Mouse (Mus musculus) kidney, embryonic 16.5 days (tissue): ENCODE data around the gene Gstp2. TPM values are rescaled to one million over a fixed set of nuclear protein-coding genes. Genes with fewer than 3 reads are reported as not detected.
"Not testable (repeated sequence)": the region's sequence is repeated elsewhere in the genome, so short reads cannot be mapped to it uniquely, and the experiment has no call there.

Experiments used
- ATAC-seq: fragments of 200-750 bp; cut with Nextera tagmentation; 2 replicates; pipeline ENCODE4 v1.8.0; 2017; ENCODE audit warnings: moderate TSS enrichment; ENCODE audit not compliant: low FRiP score, low TSS enrichment
- H3K27ac ChIP-seq: fragments of 300-500 bp; sonication (generic); 2 replicates; pipeline ENCODE4 v1.5.1; 2014; ENCODE audit warnings: low read length
- H3K27me3 ChIP-seq: fragments of 300-500 bp; sonication (generic); 2 replicates; pipeline ENCODE4 v1.6.1; 2014; ENCODE audit warnings: low read length, control low read depth, mixed read lengths; ENCODE audit not compliant: insufficient read depth
- H3K36me3 ChIP-seq: fragments of 300-500 bp; sonication (generic); 2 replicates; pipeline ENCODE4 v1.6.1; 2014; ENCODE audit warnings: low read length, control low read depth, mixed read lengths; ENCODE audit not compliant: insufficient read depth
- H3K4me1 ChIP-seq: fragments of 300-500 bp; sonication (generic); 2 replicates; pipeline ENCODE4 v1.6.1; 2014; ENCODE audit warnings: low read length, control low read depth, mixed read lengths; ENCODE audit not compliant: insufficient read depth
- H3K4me2 ChIP-seq: fragments of 300-500 bp; sonication (generic); replicated peaks from 2 replicates; pipeline ENCODE4 v1.6.1; 2014; ENCODE audit warnings: low read depth, low read length
- H3K4me3 ChIP-seq: fragments of 300-500 bp; sonication (generic); 2 replicates; pipeline ENCODE4 v1.5.1; 2014; ENCODE audit warnings: mild to moderate bottlenecking, low read length
- H3K9ac ChIP-seq: fragments of 300-500 bp; sonication (generic); replicated peaks from 2 replicates; pipeline ENCODE4 v1.6.1; 2014; ENCODE audit warnings: low read length
- H3K9me3 ChIP-seq: fragments of 300-500 bp; sonication (generic); 2 replicates; pipeline ENCODE4 v1.6.1; 2016; ENCODE audit warnings: low read length, control low read depth
- WGBS: fragments of 180-500 bp; shearing (Covaris S2); extraction: QIAGEN DNeasy Blood & Tissue Kit; methylation state at CpG from one replicate; pipeline ENCODE4 v1.1.7; 2014; 5-methylcytosine and 5-hydroxymethylcytosine counted together
- polyA plus RNA-seq: library from polyadenylated mRNA; unstranded; fragments of >200 nt; fragmentation: Nextera tagmentation; extraction: Ambion mirVana; gene quantifications from 2 replicates; pipeline ENCODE4 v1.2.1, GENCODE M21; 2015

The Gstp2 gene
- polyA plus RNA-seq, 1 experiment from 2014 or later, result 2.5 TPM

- H3K4me2 ChIP-seq, H3K27me3 ChIP-seq, H3K4me3 ChIP-seq, H3K27ac ChIP-seq, H3K9me3 ChIP-seq, H3K36me3 ChIP-seq, H3K9ac ChIP-seq, H3K4me1 ChIP-seq, ATAC-seq: not testable (repeated sequence)
- WGBS, result 93% methylated on average over 7 of the region's 8 CpGs
Measured at GRCm38 (mm10) chr19:4060044-4060898, 14.4 kb upstream of the Gstp2 start.

GRCm38 (mm10) chr19:4059069-4059740, 13.4 kb upstream of the Gstp2 start, which contains the start of gene Gstp3:
TSS of gene Gstp3 (minus strand) at chr19:4059569.
- Histone ChIP-seq H3K27me3 (no peaks in the 10 kb centered on the region), H3K4me3 (no peak within 1 kb of the TSS), H3K4me2 (no peak within 1 kb of the TSS), H3K4me1 (no peaks in the 10 kb centered on the region), H3K9me3 (no peaks in the 10 kb centered on the region), H3K36me3 (no peaks in the 10 kb centered on the region), H3K9ac (no peak within 1 kb of the TSS), H3K27ac (no peak within 1 kb of the TSS)
- ATAC-seq, result peak; percentile 63; the same call in 1 of the 2 replicates
- 79% methylated on average over 15 of the region's 15 CpGs for WGBS

GRCm38 (mm10) chr19:4058581-4058980, 12.8 kb upstream of the Gstp2 start:
- Histone ChIP-seq H3K4me3 (no peak overlapping the region), H3K9ac (no peak overlapping the region), H3K36me3 (no peaks in the 10 kb centered on the region), H3K27me3 (no peaks in the 10 kb centered on the region), H3K4me2 (no peak overlapping the region), H3K4me1 (no peaks in the 10 kb centered on the region), H3K27ac (no peak overlapping the region), H3K9me3 (no peaks in the 10 kb centered on the region)
- no peak for ATAC-seq
- 81% methylated on average over 5 of the region's 5 CpGs for WGBS

GRCm38 (mm10) chr19:4057962-4058361, 12.1 kb upstream of the Gstp2 start:
- WGBS, result 96% methylated on average over 7 of the region's 7 CpGs
- Histone ChIP-seq H3K27ac (no peak overlapping the region), H3K27me3 (no peaks in the 10 kb centered on the region), H3K4me3 (no peak overlapping the region), H3K4me2 (no peak overlapping the region), H3K4me1 (no peaks in the 10 kb centered on the region), H3K9me3 (no peaks in the 10 kb centered on the region), H3K36me3 (no peaks in the 10 kb centered on the region), H3K9ac (no peak overlapping the region)
- no peak for ATAC-seq

GRCm38 (mm10) chr19:4057389-4057788, 11.6 kb upstream of the Gstp2 start:
- Histone ChIP-seq H3K9ac (no peak overlapping the region), H3K4me1 (no peaks in the 10 kb centered on the region), H3K27ac (no peak overlapping the region), H3K4me2 (no peak overlapping the region), H3K27me3 (no peaks in the 10 kb centered on the region), H3K36me3 (no peaks in the 10 kb centered on the region), H3K4me3 (no peak overlapping the region), H3K9me3 (no peaks in the 10 kb centered on the region)
- WGBS, result 76% methylated on average over 13 of the region's 13 CpGs
- no peak for ATAC-seq

GRCm38 (mm10) chr19:4056727-4057126, 10.9 kb upstream of the Gstp2 start:
- H3K36me3 ChIP-seq, result no peaks in the 10 kb centered on the region
- no peaks in the 10 kb centered on the region for H3K27me3 ChIP-seq
- no peak overlapping the region for H3K27ac ChIP-seq
- WGBS, result 53% methylated on average over 4 of the region's 4 CpGs
- no peak for ATAC-seq
- no peak overlapping the region for H3K4me3 ChIP-seq
- H3K4me1 ChIP-seq, result no peaks in the 10 kb centered on the region
- no peaks in the 10 kb centered on the region for H3K9me3 ChIP-seq
- H3K9ac ChIP-seq, result 0 out of 2 replicates have a peak overlapping the region, but pooled peaks have one; percentile 18
- H3K4me2 ChIP-seq, result no peak overlapping the region

- 0 out of 2 replicates have a peak overlapping the region, but pooled peaks have one; percentile 18 for H3K9ac ChIP-seq
- WGBS, result 56% methylated on average over 15 of the region's 15 CpGs
- no peaks in the 10 kb centered on the region for H3K36me3 ChIP-seq
- H3K4me1 ChIP-seq, result no peaks in the 10 kb centered on the region
- no peaks in the 10 kb centered on the region for H3K9me3 ChIP-seq
- ATAC-seq, result peak; percentile 9; the same call in 1 of the 2 replicates
- H3K4me3 ChIP-seq, result no peak overlapping the region
- no peaks in the 10 kb centered on the region for H3K27me3 ChIP-seq
- H3K27ac ChIP-seq, result no peak overlapping the region
- H3K4me2 ChIP-seq, result no peak overlapping the region
Measured at GRCm38 (mm10) chr19:4055947-4056693, 10.3 kb upstream of the Gstp2 start.

- ATAC-seq, result no peak
- WGBS, result 75% methylated on average over 8 of the region's 8 CpGs
- Histone ChIP-seq H3K9ac (no peak overlapping the region), H3K27me3 (no peaks in the 10 kb centered on the region), H3K9me3 (no peaks in the 10 kb centered on the region; the same call in 1 of the 2 replicates), H3K4me3 (no peak overlapping the region), H3K27ac (no peak overlapping the region), H3K4me2 (no peak overlapping the region), H3K36me3 (no peaks in the 10 kb centered on the region), H3K4me1 (no peaks in the 10 kb centered on the region)
Measured at GRCm38 (mm10) chr19:4055216-4055946, 9.6 kb upstream of the Gstp2 start.

- Histone ChIP-seq H3K27ac (no peak overlapping the region), H3K9me3 (no peaks in the 10 kb centered on the region; the same call in 1 of the 2 replicates), H3K4me1 (no peaks in the 10 kb centered on the region), H3K4me2 (no peak overlapping the region), H3K4me3 (no peak overlapping the region), H3K27me3 (no peaks in the 10 kb centered on the region), H3K36me3 (no peaks in the 10 kb centered on the region), H3K9ac (no peak overlapping the region)
- ATAC-seq, result no peak
- WGBS, result 91% methylated on average over 5 of the region's 5 CpGs
Measured at GRCm38 (mm10) chr19:4054613-4055012, 8.8 kb upstream of the Gstp2 start.
